Mouse (Mus musculus) lung, postnatal 25 days (tissue): ENCODE data around the gene Cfap46.
"Not testable (repeated sequence)": the region's sequence is repeated elsewhere in the genome, so short reads cannot be mapped to it uniquely, and the experiment has no call there.

Experiments used
- DNase-seq: peaks from one replicate; pipeline ENCODE4 v3.0.0; 2022; ENCODE audit warnings: low spot score

Gene Cfap46

DNA sequence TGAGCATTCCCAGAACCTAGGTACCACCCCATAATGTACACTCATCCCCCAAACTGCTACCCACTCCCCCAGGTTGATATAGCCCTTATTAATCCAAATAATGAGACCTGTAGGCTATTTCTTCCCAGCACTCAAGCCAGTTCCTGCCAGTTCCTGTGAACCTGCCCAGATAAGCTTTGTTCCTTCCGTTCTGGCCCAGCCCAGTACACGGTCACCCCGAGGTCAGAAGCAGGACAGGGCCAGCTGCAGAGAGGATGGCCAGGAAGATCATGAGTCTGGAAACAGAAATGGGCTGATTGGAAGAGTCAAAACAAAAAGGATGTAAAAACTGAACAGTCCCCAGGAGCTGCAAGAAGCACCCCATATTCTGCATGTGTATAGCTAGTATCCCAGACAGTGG, 20.3 kb downstream of the Cfap46 start:
- no peak for DNase-seq

DNA sequence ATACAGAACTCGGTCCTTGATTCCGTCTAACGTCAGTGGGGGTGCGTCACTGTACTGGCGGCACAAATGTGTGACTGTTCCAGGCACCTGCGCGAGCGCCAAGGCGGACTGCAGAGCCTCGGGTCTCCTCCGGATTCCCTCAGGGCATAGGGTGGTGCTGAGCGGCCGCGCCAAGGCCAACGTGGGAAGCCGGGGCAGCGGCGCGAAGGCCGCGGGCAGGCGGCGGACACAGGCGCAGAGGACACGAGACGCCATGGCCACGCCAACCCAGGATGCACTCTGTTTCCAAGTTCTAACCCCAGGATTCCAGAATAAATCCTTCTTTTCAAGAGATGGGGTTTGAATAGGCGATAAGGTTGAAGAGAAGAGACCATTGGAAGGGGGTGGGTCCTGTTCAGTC, 23.7 kb downstream of the Cfap46 start:
- not testable (repeated sequence) for DNase-seq

- DNase-seq, result no peak
Measured at GRCm38 (mm10) chr7:139649698-139650097, 33.9 kb downstream of the Cfap46 start.

DNA sequence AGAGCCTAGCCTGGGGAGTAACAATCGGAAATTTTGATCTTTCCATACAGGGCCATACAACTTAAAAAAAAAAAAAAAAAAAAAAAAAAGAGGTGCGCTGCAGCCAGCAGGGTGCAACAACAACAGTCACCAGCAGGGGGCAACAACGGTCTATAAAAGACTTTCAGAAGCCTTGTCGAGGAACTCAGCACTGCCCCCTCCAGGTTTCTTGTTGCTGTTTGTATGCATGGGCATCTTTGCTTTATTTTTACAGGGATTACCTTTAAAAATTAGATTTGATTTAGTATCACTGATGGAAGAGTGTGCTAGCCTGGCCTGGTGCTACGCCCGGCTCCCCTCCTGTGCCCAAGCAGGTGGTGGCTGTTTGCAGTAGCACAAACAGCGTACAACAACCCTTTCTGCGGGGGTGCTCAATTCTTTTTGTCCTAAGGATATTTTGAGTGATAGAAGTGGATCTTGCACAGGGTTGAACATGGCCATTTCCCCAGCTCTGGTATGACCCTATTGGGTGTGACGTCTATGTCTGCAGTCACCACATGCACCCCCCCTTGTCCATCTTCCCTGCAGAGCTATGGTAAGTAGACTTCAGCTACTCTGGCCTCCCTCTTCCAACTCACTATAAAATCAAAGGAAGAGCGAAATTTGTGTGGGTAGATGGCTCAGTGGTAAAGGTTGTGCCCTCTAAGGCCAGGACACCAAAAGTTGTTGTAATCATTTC, 35.4 kb downstream of the Cfap46 start:
- peak; percentile 89 for DNase-seq

DNA sequence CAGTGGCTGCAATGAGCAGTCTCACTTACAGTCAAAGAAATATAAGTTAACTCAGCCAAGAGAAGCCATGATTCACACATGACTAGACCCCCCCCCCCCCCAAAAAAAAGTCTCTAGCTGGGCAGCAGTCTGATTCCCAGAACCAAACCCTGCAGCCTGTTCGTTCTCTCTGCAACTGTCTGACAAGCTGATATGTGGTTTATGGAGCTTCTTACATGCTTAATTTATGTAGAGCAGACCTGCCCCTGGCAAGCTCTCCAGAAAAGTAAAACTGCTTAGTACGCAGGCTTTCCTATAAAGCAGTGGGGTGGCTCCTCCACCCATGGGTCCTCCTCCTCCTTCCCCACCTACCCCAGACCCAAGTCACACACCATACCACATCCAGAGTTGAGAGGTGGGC, 50.2 kb downstream of the Cfap46 start:
- DNase-seq, result no peak

DNA sequence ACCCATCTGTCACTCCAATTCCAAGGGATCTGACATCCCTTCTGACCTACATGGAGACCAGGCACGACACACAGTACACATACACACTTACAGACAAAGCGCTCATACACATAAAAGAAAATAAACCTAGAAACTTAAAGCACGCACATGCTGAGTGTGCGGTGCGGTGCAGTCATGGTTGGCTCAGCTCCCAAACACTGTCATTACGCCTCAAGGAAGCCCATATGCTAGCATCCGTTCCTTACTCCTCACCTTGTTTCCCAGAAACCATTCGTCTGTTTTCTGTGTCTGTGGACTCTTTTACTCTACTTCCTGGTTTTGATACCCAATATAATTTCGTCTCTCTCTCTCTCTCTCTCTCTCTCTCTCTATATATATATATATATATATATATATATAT, 58.5 kb downstream of the Cfap46 start:
- no peak for DNase-seq

DNA sequence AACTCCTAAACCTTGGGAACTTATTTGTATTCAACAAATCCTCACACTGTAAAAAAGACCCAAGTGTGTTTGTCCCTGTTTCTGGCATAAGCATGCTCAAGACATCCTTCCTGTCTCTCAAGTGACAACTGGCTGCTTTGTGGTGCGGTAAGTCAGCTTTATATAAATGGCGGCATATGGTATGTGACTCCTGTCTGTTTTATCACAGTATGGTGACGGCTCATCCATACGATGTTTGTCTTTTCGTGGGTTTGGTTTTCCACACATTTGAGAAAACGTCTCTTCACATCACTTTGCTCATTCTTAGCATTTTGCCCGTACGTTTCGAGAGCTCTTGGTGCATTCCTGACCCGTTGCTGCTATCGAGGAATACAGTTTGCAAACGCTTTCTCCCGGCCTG, 61.0 kb downstream of the Cfap46 start:
- no peak for DNase-seq

DNA sequence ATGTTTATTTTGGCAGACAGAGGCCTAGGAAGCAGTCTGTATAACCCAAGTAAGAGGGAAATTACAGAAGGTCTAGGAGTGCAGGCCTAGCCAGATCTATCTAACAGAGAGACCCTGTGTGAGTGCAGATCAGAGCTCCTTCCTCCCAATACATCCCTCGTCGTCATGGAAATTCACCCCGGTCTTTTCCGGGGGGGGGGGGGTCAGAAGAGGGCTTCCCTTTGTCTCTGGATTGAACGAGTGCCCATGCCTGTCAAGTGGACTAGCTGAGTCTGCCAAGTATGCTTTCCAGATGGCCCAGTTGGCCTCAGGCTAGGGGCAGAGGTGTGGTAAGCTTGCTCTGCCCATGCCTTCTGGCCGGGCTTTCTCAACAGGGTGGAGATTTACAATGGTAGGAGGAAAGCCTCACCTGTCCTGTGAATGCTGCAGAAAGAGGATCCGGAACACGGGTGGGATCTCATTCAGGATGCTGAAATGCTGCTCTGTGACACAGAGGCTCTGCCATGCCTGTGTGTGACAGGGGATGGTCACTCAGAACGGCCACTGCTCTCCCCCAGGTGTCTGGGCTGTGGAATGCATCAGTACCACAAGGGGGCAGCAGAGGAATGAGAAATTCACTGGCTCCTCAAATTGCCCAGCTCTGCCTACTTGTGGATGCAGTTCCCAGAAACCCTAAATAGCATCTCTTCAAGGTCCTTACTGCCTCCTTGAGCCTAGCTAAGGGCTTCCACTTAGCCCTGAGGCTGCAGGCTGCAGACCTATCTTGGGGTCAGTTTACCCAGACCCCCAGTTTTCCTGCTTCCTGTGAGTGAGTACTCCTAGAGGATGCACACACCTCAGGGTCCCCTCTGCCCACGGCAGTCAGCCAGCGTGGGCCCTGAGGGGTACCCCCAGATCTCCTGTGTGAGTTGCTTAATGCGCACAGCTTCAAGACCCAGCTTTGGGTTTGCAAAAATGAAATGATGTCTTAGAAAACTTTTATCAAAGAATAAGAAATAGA, 67.5 kb downstream of the Cfap46 start:
- DNase-seq, result peak; percentile 40

DNA sequence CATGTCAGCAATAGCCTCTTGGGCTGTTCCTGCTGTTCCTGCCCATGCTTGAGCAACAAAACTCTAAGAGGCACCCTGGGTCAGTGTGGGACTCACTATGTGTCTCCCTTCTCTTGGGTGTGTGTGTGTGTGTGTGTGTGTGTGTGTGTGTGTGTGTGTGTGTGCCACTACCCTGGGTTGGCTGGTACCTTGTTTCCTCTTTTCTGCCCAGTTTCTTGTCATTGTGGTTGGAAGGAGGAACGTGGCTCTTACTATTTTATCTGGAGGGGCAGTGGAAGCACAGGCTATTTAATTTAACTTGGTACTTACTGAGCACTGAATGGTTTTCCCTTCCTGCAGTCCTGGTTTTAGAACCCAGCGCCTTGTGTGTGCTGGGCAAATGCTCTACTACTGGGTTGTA, 73.3 kb downstream of the Cfap46 start:
- DNase-seq, result no peak

GRCm38 (mm10) chr7:139595862-139596261, 87.8 kb downstream of the Cfap46 start:
- DNase-seq, result no peak

DNA sequence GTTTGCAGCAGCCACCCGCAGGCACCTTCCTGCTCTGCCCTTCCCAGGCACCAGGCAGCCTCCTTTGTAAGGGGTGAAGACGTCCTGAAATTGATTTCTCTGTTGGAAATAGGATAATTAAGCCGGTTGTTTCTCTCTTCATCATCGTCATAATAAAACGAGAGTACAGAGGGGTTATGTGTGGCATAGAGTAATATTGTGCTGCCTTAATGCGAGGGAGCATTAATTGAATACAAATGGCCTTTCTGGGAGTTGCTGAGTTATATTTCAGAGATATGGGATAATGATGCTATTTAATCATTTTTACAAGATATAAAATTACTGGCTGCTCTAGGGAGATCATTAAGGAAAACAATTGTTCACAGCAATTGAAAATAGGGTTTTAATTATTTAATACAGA, 88.3 kb downstream of the Cfap46 start:
- DNase-seq, result no peak

GRCm38 (mm10) chr7:139591311-139591710, 92.3 kb downstream of the Cfap46 start:
- no peak for DNase-seq

DNA sequence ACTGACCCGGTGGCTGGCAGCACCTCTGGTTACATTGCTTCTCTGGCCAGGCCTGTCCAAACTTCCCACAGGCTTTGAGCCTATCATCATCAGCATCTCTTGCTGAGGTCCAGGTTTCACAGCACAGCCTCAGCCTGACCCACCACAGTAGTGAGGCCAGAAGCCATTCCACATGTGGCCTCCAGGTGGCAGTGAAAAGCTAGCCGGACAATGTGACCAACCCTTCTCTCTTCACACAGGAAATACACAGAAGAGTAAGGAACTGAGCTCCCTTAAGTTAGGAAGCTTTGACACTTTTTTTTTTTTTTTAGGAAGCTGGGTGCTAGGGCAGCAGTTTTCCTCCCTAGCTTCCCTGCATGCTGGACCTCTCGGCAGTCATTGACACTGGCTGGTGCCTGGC, 93.3 kb downstream of the Cfap46 start:
- DNase-seq, result peak; percentile 35

GRCm38 (mm10) chr7:139587919-139588318, 95.7 kb downstream of the Cfap46 start:
- DNase-seq, result no peak

- no peak for DNase-seq
Measured at GRCm38 (mm10) chr7:139585183-139585821, 98.3 kb downstream of the Cfap46 start.

DNA sequence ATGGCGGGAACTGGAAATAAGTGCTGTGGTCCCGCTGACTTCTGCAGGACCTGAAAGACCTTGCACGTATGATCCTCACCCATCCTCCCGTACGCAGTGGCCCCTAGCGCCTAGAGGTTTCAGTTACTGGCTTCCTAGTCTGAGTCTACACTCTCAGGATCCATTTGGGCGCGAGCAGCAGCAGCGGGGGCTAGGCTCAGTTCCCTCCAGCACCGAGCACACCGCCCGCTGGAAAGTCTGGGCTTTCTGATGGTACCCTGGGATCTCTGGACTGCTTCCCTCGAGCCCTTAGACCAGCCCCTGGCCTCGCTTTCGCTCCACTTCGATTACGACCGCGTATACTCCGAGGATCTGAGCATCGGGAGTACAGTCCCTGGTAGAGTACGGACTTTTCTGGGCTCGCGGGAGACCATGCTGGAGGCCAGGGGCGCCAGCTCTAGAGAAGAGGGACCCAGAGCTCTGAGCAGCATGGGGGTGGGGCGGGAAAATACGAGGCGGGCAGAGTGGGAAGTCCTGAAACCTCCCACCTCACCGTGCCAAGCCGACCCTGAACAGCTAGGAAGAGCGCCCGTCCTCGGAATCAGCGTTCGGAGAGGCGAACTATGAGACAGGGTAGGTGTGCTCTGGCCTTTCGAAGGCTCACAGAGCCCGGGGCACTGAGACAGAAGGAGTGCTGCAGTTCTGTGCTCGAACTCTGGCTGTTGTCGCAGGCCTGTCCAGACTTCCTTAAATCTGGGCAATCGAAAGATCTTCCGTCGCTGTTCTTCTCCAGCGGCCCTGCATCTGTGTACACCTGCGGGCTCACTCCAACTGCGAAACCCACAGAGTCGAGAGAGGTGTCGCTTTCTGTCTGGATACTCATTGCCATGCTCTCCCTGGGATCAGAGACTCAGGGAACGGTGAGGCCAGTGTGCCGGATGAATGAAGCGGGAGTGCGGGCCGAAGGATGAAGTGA, 99.1 kb downstream of the Cfap46 start:
- DNase-seq, result no peak

GRCm38 (mm10) chr7:139583094-139583737, 100.4 kb downstream of the Cfap46 start:
- DNase-seq, result no peak

GRCm38 (mm10) chr7:139582595-139582994, 101.0 kb downstream of the Cfap46 start, which contains the start of gene Nkx6-2:
Gene Nkx6-2 (minus strand): TSS chr7:139582797.
- no peak for DNase-seq

DNA sequence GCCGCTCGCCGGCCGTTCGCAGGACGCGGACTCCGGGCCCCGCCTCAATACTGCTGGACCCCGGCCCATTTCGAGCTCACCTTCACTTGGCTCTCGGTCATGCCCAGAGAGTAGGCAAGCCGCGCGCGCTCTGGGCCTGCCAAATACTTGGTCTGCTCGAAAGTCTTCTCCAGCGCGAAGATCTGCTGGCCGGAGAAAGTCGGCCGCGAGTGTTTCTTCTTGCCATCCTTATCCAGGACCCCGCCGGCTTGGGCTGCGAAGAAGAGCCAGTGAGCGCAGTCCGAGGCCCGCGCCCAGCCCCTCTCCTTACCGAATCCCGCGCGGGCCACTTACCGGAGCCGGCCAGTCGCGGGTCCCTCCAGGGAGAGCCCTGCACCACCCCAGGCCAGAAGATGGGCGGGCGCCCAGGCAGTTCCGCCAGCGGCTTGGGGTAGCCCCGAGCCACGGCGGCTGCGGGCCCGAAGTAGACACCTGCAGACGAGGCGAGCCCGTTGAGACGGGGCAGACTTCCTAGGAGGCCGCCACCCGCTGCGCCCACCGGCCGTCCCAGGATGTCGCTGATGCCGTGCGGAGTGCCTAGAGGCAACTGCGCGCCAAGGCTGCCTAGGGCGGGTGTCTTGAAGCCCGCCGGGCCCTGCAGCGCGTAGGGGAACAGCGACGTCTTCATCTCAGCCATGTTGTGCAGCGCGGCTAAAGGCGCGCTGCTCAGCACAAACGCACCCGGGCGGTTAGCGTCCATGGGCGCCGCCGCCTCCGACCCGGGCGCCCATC, 101.6 kb downstream of the Cfap46 start:
- no peak for DNase-seq
